Comparison of ENCODE assay signal across 1 mouse cellular context in the genomic region with DNA sequence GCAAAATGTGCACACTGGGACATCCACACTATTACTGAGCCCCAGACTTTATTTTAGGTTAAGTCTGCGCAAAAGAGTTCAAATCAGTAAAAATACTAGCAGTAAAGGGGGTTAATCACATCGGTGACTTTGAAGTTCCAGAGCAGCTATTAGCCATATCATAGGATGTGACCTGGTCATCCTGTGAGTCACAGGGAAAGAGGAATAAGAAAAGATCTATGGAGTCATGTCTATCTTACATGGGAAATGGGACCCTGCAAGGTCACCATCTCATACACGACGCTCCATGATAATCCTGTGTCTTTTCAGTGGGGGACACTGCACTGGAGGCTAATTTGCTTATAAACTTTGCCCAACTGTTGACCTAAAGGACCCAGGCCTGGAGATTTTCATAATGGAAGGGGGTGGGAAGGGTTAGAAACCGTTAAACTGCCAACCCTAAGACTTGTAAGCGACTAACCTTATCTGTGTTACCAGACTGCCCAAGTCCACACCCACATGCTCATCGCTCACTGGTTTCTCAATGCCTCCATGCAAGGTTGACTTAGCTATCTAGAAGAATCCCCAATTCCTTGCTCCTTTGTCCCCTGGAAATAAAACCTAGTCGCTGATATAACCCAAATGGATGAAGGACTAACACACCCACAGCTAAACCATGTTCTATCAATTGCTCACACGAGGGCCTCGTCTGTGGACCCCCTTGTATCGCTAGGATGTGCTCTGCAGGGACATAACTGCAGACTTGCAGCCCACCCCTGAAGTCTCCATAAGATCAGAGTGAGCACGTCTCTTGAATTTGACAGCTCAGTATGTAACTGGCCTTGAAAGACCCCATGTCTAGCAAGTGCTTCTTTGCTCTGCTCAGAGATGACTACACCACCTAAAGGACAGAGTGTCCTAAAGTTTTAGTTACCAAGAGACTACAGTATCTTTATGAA.
TF ChIP-seq lines count a peak whose summit lies in the region.

No protein-coding gene starts in this region.

TF ChIP-seq in MEL, 35 proteins besides CTCF, POLR2A, EP300 and RAD21 (continued from another document):
- TF ChIP-seq USF2 (IDR thresholded peaks at IDR 0.05; ENCODE audit: borderline replicate concordance in 1 of 2, insufficient read depth in 1 of 2, low read depth in 1 of 2, low read length in 2 of 2) (no peak), SMC3 (IDR thresholded peaks at IDR 0.05; ENCODE audit: low read depth, low read length) (no peak), MAX (IDR thresholded peaks at IDR 0.05; ENCODE audit: low read length) (peak; percentile 82), POLR2AphosphoS5 (IDR thresholded peaks at IDR 0.05; ENCODE audit: borderline replicate concordance, low read depth, low read length) (no peak), ELF1 (IDR thresholded peaks at IDR 0.05; ENCODE audit: low read depth, low read length) (no peak), ETS1 (IDR thresholded peaks at IDR 0.05; ENCODE audit: low read depth, low read length) (peak; percentile 90), SIN3A (IDR thresholded peaks at IDR 0.05; ENCODE audit: low read length) (peak; percentile 88)
